Mouse (Mus musculus) retina, adult 2 months (tissue): ENCODE results near the gene Slc39a11.

Source experiments
- DNase-seq: peaks from one replicate; pipeline ENCODE4 v3.0.0-alpha.2; 2012; ENCODE audit warnings: low read depth, low spot score

The Slc39a11 gene

GRCm38 (mm10) chr11:113411798-113412197 lies 238.1 kb downstream of the Slc39a11 start:
- DNase-seq = no peak

GRCm38 (mm10) chr11:113409121-113409520 lies 240.8 kb downstream of the Slc39a11 start:
- no peak for DNase-seq

GRCm38 (mm10) chr11:113407474-113407873 lies 242.4 kb downstream of the Slc39a11 start:
- no peak for DNase-seq

GRCm38 (mm10) chr11:113400868-113401267 lies 249.0 kb downstream of the Slc39a11 start:
- no peak for DNase-seq

GRCm38 (mm10) chr11:113399601-113400000 lies 250.3 kb downstream of the Slc39a11 start:
- DNase-seq = no peak

GRCm38 (mm10) chr11:113397394-113397793 lies 252.5 kb downstream of the Slc39a11 start:
- no peak for DNase-seq

- DNase-seq = no peak
Measured at GRCm38 (mm10) chr11:113393366-113394150, 256.3 kb downstream of the Slc39a11 start.

- no peak for DNase-seq
Measured at GRCm38 (mm10) chr11:113391664-113392063, 258.2 kb downstream of the Slc39a11 start.

- no peak for DNase-seq
Measured at GRCm38 (mm10) chr11:113389637-113390036, 260.2 kb downstream of the Slc39a11 start.

- no peak for DNase-seq
Measured at GRCm38 (mm10) chr11:113382674-113383571, 267.0 kb downstream of the Slc39a11 start.

GRCm38 (mm10) chr11:113381550-113381949 lies 268.3 kb downstream of the Slc39a11 start:
- DNase-seq = no peak

- DNase-seq = no peak
Measured at GRCm38 (mm10) chr11:113378867-113379266, 271.0 kb downstream of the Slc39a11 start.

GRCm38 (mm10) chr11:113376066-113376465 lies 273.8 kb downstream of the Slc39a11 start:
- no peak for DNase-seq

- no peak for DNase-seq
Measured at GRCm38 (mm10) chr11:113373926-113374325, 276.0 kb downstream of the Slc39a11 start.

- no peak for DNase-seq
Measured at GRCm38 (mm10) chr11:113373331-113373730, 276.5 kb downstream of the Slc39a11 start.

- no peak for DNase-seq
Measured at GRCm38 (mm10) chr11:113368046-113368445, 281.8 kb downstream of the Slc39a11 start.

- no peak for DNase-seq
Measured at GRCm38 (mm10) chr11:113366257-113367030, 283.4 kb downstream of the Slc39a11 start.

- DNase-seq = no peak
Measured at GRCm38 (mm10) chr11:113363739-113364138, 286.1 kb downstream of the Slc39a11 start.

GRCm38 (mm10) chr11:113362617-113363016 lies 287.3 kb downstream of the Slc39a11 start:
- DNase-seq = no peak

- DNase-seq = no peak
Measured at GRCm38 (mm10) chr11:113360049-113360835, 289.6 kb downstream of the Slc39a11 start.

GRCm38 (mm10) chr11:113355932-113356331 lies 293.9 kb downstream of the Slc39a11 start:
- DNase-seq = no peak
